Mouse (Mus musculus): ENCODE measurements around the gene 4430402I18Rik. TPM values are rescaled to one million over a fixed set of nuclear protein-coding genes. Genes with fewer than 3 reads are reported as not detected.

The 4430402I18Rik gene
- polyA plus RNA-seq, 1 experiment from 2014 or later = 1.2 TPM

- no peak for ATAC-seq
- Histone ChIP-seq H3K27ac (ENCODE audit: low read length) (no peak overlapping the region), H3K4me3 (ENCODE audit: low read length) (no peak overlapping the region), H3K4me1 (ENCODE audit: control insufficient read depth, insufficient read depth, low read length) (no peaks in the 10 kb centered on the region), H3K27me3 (replicated peaks; ENCODE audit: control insufficient read depth, insufficient read depth, low read length) (no peaks in the 10 kb centered on the region), H3K9ac (ENCODE audit: low read depth, low read length) (no peak overlapping the region), H3K4me2 (ENCODE audit: low read depth, low read length) (no peak overlapping the region), H3K9me3 (ENCODE audit: control insufficient read depth, low read length) (no peaks in the 10 kb centered on the region), H3K36me3 (ENCODE audit: control insufficient read depth, insufficient read depth, low read length) (peaks cover 9% of the 10 kb centered on the region; the same call in 1 of the 2 replicates)
- 76% methylated on average over 4 of the region's 4 CpGs for WGBS
These were observed 30.5 kb upstream of the 4430402I18Rik start for GRCm38 (mm10) chr19:28997976-28998630.

- H3K4me3 ChIP-seq (ENCODE audit: low read length) = no peak overlapping the region
- H3K9ac ChIP-seq (ENCODE audit: low read depth, low read length) = no peak overlapping the region
- peaks cover 5% of the 10 kb centered on the region; the same call in 1 of the 2 replicates for H3K36me3 ChIP-seq (ENCODE audit: control insufficient read depth, insufficient read depth, low read length)
- no peak for ATAC-seq
- peaks cover 7% of the 10 kb centered on the region for H3K4me1 ChIP-seq (ENCODE audit: control insufficient read depth, insufficient read depth, low read length)
- H3K9me3 ChIP-seq (ENCODE audit: control insufficient read depth, low read length) = no peaks in the 10 kb centered on the region
- H3K27me3 ChIP-seq (replicated peaks; ENCODE audit: control insufficient read depth, insufficient read depth, low read length) = no peaks in the 10 kb centered on the region
- H3K4me2 ChIP-seq (ENCODE audit: low read depth, low read length) = no peak overlapping the region
- H3K27ac ChIP-seq (ENCODE audit: low read length) = no peak overlapping the region
- WGBS = 92% methylated on average over 5 of the region's 5 CpGs
These were observed 27.8 kb upstream of the 4430402I18Rik start for GRCm38 (mm10) chr19:28995366-28995765.

GRCm38 (mm10) chr19:28994870-28995269 lies 27.3 kb upstream of the 4430402I18Rik start:
- no peak for ATAC-seq
- no peak overlapping the region for H3K27ac ChIP-seq (ENCODE audit: low read length)
- H3K4me1 ChIP-seq (ENCODE audit: control insufficient read depth, insufficient read depth, low read length) = peaks cover 7% of the 10 kb centered on the region
- H3K9ac ChIP-seq (ENCODE audit: low read depth, low read length) = no peak overlapping the region
- no peaks in the 10 kb centered on the region for H3K9me3 ChIP-seq (ENCODE audit: control insufficient read depth, low read length)
- H3K36me3 ChIP-seq (ENCODE audit: control insufficient read depth, insufficient read depth, low read length) = peaks cover 5% of the 10 kb centered on the region; the same call in 1 of the 2 replicates
- no peak overlapping the region for H3K4me3 ChIP-seq (ENCODE audit: low read length)
- no peak overlapping the region for H3K4me2 ChIP-seq (ENCODE audit: low read depth, low read length)
- 74% methylated on average over 7 of the region's 7 CpGs for WGBS
- H3K27me3 ChIP-seq (replicated peaks; ENCODE audit: control insufficient read depth, insufficient read depth, low read length) = no peaks in the 10 kb centered on the region

DNA sequence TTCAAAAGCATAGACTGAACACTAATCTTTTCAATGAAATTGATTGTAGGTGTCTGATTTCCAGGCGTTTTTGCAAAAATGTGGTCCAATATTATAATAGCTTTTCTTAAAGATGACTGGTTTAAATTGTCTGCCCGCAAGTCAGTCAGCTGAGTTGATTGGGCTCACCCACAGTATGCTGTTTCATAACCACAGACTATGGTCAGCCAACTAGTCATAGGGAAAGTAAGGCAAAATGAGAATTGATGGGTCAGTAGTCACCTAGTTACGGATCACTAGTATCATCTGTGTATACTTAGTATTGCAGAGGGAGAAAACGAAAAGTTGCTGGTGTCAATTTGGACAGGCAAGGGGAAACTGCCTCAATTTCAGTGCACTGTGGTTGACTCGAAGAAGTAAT lies 23.8 kb upstream of the 4430402I18Rik start:
- Histone ChIP-seq H3K9me3 (ENCODE audit: control insufficient read depth, low read length) (no peaks in the 10 kb centered on the region), H3K36me3 (ENCODE audit: control insufficient read depth, insufficient read depth, low read length) (peaks cover 5% of the 10 kb centered on the region; the same call in 1 of the 2 replicates), H3K27ac (ENCODE audit: low read length) (no peak overlapping the region), H3K9ac (ENCODE audit: low read depth, low read length) (peak overlapping the region; percentile 91; the same call in 1 of the 2 replicates), H3K27me3 (replicated peaks; ENCODE audit: control insufficient read depth, insufficient read depth, low read length) (no peaks in the 10 kb centered on the region), H3K4me3 (ENCODE audit: low read length) (peak overlapping the region; percentile 91), H3K4me2 (ENCODE audit: low read depth, low read length) (peak overlapping the region; percentile 49), H3K4me1 (ENCODE audit: control insufficient read depth, insufficient read depth, low read length) (peaks cover 10% of the 10 kb centered on the region)
- no peak for ATAC-seq
- WGBS = 68% methylated on average over 5 of the region's 5 CpGs

DNA sequence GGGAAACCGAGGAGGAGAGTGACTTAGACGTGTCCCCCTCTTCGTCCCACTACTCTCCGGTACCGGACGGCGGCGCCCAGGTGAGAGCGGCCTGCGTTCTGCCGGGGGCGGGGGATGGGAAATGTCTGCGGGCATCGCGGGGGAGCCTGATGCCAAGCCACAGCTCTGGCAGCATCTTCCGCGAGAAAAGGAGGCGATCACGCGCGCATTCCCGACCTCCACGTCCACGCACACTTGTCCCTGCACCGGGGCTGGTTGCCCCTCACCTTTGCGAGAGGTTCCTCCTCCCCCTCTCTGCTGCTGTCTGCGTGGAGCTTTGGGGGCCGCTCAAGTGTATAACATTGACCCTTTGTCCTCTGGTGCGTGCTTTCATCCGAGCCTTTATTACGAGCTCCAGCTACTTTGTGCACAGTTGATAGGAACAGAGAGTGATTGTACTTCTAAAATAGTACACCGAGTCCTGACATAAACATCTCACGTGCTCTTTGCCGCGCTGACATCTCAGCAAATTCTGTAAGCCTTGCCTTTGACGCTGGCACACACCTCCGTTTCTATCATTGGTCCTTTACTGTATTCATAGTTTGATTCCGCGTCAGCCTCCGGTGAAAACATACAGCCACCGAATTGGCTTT lies 23.1 kb upstream of the 4430402I18Rik start:
- WGBS = under 1% methylated on average over 35 of the region's 41 CpGs
- peaks cover 10% of the 10 kb centered on the region for H3K4me1 ChIP-seq (ENCODE audit: control insufficient read depth, insufficient read depth, low read length)
- H3K27ac ChIP-seq (ENCODE audit: low read length) = peak overlapping the region; percentile 85
- peak overlapping the region; percentile 91 for H3K9ac ChIP-seq (ENCODE audit: low read depth, low read length)
- peak; percentile 57 for ATAC-seq
- no peaks in the 10 kb centered on the region for H3K9me3 ChIP-seq (ENCODE audit: control insufficient read depth, low read length)
- H3K4me3 ChIP-seq (ENCODE audit: low read length) = peak overlapping the region; percentile 91
- H3K36me3 ChIP-seq (ENCODE audit: control insufficient read depth, insufficient read depth, low read length) = peaks cover 5% of the 10 kb centered on the region; the same call in 1 of the 2 replicates
- peak overlapping the region; percentile 49 for H3K4me2 ChIP-seq (ENCODE audit: low read depth, low read length)
- H3K27me3 ChIP-seq (replicated peaks; ENCODE audit: control insufficient read depth, insufficient read depth, low read length) = no peaks in the 10 kb centered on the region

- ATAC-seq = peak; percentile 99
- Histone ChIP-seq H3K4me2 (ENCODE audit: low read depth, low read length) (peak within 1 kb of the TSS; percentile 60), H3K27ac (ENCODE audit: low read length) (peak within 1 kb of the TSS; percentile 85), H3K36me3 (ENCODE audit: control insufficient read depth, insufficient read depth, low read length) (peaks cover 2% of the 10 kb centered on the region; the same call in 1 of the 2 replicates), H3K4me3 (ENCODE audit: low read length) (peak within 1 kb of the TSS; percentile 91), H3K27me3 (replicated peaks; ENCODE audit: control insufficient read depth, insufficient read depth, low read length) (no peaks in the 10 kb centered on the region), H3K9ac (ENCODE audit: low read depth, low read length) (peak within 1 kb of the TSS; percentile 91), H3K9me3 (ENCODE audit: control insufficient read depth, low read length) (no peaks in the 10 kb centered on the region), H3K4me1 (ENCODE audit: control insufficient read depth, insufficient read depth, low read length) (peaks cover 10% of the 10 kb centered on the region)
- under 1% methylated on average over 37 of the region's 37 CpGs for WGBS
These were observed 22.6 kb upstream of the 4430402I18Rik start, which contains the start of gene Cdc37l1 for GRCm38 (mm10) chr19:28990194-28990589. Cdc37l1 (plus strand) TSS chr19:28990352.

- no peak for ATAC-seq
- H3K9me3 ChIP-seq (ENCODE audit: control insufficient read depth, low read length) = no peaks in the 10 kb centered on the region
- no peaks in the 10 kb centered on the region for H3K27me3 ChIP-seq (replicated peaks; ENCODE audit: control insufficient read depth, insufficient read depth, low read length)
- H3K4me3 ChIP-seq (ENCODE audit: low read length) = peak overlapping the region; percentile 91
- no peak overlapping the region for H3K27ac ChIP-seq (ENCODE audit: low read length)
- 55% methylated on average over 8 of the region's 8 CpGs for WGBS
- H3K4me1 ChIP-seq (ENCODE audit: control insufficient read depth, insufficient read depth, low read length) = peaks cover 10% of the 10 kb centered on the region
- no peaks in the 10 kb centered on the region for H3K36me3 ChIP-seq (ENCODE audit: control insufficient read depth, insufficient read depth, low read length)
- peak overlapping the region; percentile 91 for H3K9ac ChIP-seq (ENCODE audit: low read depth, low read length)
- peak overlapping the region; percentile 60 for H3K4me2 ChIP-seq (ENCODE audit: low read depth, low read length)
These were observed 21.9 kb upstream of the 4430402I18Rik start for GRCm38 (mm10) chr19:28989515-28989914.

DNA sequence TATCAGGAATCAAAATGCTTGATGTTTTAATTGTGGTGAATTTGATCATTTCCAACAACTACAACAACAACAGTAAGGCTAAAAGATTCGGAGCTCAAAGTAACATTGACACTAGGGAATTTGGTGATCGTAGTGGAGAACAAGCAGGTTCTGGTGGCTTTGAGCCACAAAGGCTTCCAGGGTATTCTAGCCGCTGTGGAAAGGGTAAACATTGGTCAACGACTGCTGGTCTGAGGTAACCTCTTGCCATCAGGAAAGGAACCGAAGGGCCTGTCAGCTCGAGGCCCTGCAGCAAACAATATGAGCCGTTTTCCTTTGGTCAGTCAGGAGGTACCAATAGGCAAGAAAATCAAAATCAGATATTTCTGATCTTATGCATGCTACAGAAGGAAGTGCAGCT lies 15.0 kb upstream of the 4430402I18Rik start:
- no peak overlapping the region for H3K9ac ChIP-seq (ENCODE audit: low read depth, low read length)
- H3K4me2 ChIP-seq (ENCODE audit: low read depth, low read length) = no peak overlapping the region
- H3K27me3 ChIP-seq (replicated peaks; ENCODE audit: control insufficient read depth, insufficient read depth, low read length) = no peaks in the 10 kb centered on the region
- no peaks in the 10 kb centered on the region for H3K36me3 ChIP-seq (ENCODE audit: control insufficient read depth, insufficient read depth, low read length)
- H3K9me3 ChIP-seq (ENCODE audit: control insufficient read depth, low read length) = no peaks in the 10 kb centered on the region
- 58% methylated on average over 7 of the region's 7 CpGs for WGBS
- H3K4me1 ChIP-seq (ENCODE audit: control insufficient read depth, insufficient read depth, low read length) = no peaks in the 10 kb centered on the region
- H3K27ac ChIP-seq (ENCODE audit: low read length) = no peak overlapping the region
- H3K4me3 ChIP-seq (ENCODE audit: low read length) = no peak overlapping the region
- no peak for ATAC-seq

GRCm38 (mm10) chr19:28974862-28975611 lies 7.4 kb upstream of the 4430402I18Rik start:
- Histone ChIP-seq H3K9me3 (ENCODE audit: control insufficient read depth, low read length) (0 out of 2 replicates have a peak, but pooled peaks cover 3% of the 10 kb centered on the region), H3K4me2 (ENCODE audit: low read depth, low read length) (peak overlapping the region; percentile 84), H3K9ac (ENCODE audit: low read depth, low read length) (peak overlapping the region; percentile 58), H3K4me3 (ENCODE audit: low read length) (peak overlapping the region; percentile 44), H3K27me3 (replicated peaks; ENCODE audit: control insufficient read depth, insufficient read depth, low read length) (no peaks in the 10 kb centered on the region), H3K36me3 (ENCODE audit: control insufficient read depth, insufficient read depth, low read length) (no peaks in the 10 kb centered on the region), H3K4me1 (ENCODE audit: control insufficient read depth, insufficient read depth, low read length) (0 out of 2 replicates have a peak, but pooled peaks cover 2% of the 10 kb centered on the region), H3K27ac (ENCODE audit: low read length) (no peak overlapping the region)
- 15% methylated on average over 35 of the region's 35 CpGs for WGBS
- ATAC-seq = peak; percentile 84

Measured in intestine, embryonic 16.5 days (tissue).